Mouse (Mus musculus) cerebellum, adult 2 months (tissue): ENCODE results near the gene Zfp174.

ENCODE experiments used
- CTCF ChIP-seq: fragments of 200-500 bp; IDR thresholded peaks from 2 replicates; pipeline ENCODE4 v1.5.1; 2011; ENCODE audit warnings: low read depth, mild to moderate bottlenecking, control low read depth, low read length, moderate library complexity, borderline replicate concordance; ENCODE audit not compliant: insufficient read depth
- POLR2A ChIP-seq: fragments of 200-500 bp; IDR thresholded peaks from 2 replicates; pipeline ENCODE4 v1.6.1; 2011; ENCODE audit warnings: low read length, control low read depth, borderline replicate concordance; ENCODE audit not compliant: insufficient read depth

DNA sequence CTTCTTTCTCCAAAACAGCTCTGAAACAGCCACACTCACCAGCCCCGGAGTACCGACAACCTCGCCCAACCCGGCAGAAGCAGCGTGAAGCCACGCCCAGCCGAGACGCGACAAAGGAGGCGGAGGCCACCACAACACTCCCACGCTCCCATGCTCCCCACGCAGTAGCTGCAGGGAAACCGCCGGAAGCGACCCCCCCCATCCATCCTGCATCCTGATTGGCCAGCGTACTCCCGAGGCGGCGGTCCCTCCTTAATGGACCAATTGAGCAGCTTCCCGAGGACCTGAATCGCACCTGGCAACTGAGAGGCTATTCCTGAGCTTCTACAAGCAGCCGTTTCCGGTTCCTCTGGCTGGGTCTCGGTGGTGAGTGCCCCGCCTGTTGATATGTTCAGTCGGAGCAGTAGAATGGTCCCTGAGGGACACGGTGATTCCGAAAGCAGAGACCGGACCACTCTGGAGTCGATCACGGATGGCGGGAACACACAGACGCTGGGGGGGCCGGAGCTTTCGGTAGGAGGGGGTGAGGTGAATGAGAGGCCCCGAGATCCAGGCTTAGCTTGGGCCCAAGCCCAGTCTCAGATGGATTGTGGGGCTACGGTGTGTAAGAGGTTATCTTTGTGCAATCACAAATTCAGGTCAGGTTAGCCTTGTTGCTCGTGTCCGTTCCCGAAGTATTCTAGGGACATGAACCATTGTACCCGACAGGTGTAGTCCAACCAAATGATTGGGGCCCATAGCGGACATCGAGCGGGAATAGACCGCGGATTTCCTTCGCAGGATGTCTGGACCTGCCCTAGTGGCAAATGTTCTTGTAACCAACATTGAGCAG lies 25.4 kb downstream of the Zfp174 start, which contains the start of gene Naa60:
- no peak; the same call in 1 of the 2 replicates for TF ChIP-seq POLR2A
- no peak for TF ChIP-seq CTCF
